Mouse (Mus musculus): ENCODE data around the gene Samm50.

DNA sequence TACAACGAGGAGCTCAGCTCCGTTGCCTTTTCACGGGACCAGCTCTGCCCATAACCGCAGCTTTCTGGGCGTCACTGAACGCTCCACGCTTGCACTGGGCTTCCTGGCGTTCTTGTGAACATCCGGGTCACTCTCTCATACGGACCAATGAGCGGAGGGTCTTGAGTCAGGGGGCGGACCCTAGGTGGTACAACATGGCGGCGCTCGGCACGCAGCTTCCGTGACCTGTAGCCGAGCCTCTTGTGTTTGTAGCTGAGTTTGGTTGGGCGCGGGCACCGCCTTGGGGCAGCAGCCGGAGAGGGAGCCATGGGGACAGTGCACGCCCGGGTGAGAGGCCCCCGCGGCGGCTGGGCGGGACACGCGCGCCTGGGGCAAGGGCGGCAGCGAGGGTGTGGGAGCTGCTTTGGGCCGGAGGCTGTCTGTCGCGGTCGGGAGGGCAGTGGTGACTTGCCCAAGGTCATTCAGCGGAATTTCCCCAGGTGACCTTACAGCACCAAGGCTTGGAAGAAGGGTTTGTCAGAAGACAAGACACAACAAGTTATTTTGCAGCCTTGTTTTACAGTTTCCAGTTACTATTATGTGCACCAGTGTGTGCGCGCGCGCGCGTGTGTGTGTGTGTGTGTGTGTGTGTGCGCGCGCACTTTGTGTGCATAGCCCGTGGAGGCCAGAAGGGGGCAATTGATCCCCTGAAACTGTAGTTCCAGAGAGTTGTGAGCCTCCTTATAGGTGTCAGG lies at the start of gene Samm50:
- TF ChIP-seq TAL1 (IDR thresholded peaks at IDR 0.05; ENCODE audit: low read length) (no peak), GATA1 (IDR thresholded peaks at IDR 0.05; ENCODE audit: low read length) (no peak)

Measured in erythroblast, embryonic 14.5 days (primary cell).